Mouse (Mus musculus): ENCODE results near the gene Ndufa3. TPM values are rescaled to one million over a fixed set of nuclear protein-coding genes. Genes with fewer than 3 reads are reported as not detected.

Ndufa3 gene
- polyA plus RNA-seq, 1 experiment from 2014 or later: 400 TPM

GRCm38 (mm10) chr7:3646188-3646587 is 29.0 kb downstream of the Ndufa3 start:
- H3K36me3 ChIP-seq (ENCODE audit: control insufficient read depth, insufficient read depth, low read length): peaks cover 6% of the 10 kb centered on the region
- H3K27ac ChIP-seq (ENCODE audit: low read length): peak overlapping the region; percentile 94; the same call in 1 of the 2 replicates
- no peaks in the 10 kb centered on the region for H3K27me3 ChIP-seq (ENCODE audit: control insufficient read depth, insufficient read depth, low read depth, low read length)
- peak overlapping the region; percentile 76 for H3K4me2 ChIP-seq (ENCODE audit: low read length)
- 27% methylated on average over 9 of the region's 9 CpGs for WGBS
- H3K9me3 ChIP-seq (replicated peaks; ENCODE audit: control insufficient read depth, low read length, poor library complexity, severe bottlenecking): no peaks in the 10 kb centered on the region
- H3K4me1 ChIP-seq (ENCODE audit: control insufficient read depth, insufficient read depth, low read length): peaks cover 37% of the 10 kb centered on the region
- peak overlapping the region; percentile 96 for H3K9ac ChIP-seq (ENCODE audit: low read depth, low read length)
- H3K4me3 ChIP-seq (ENCODE audit: low read depth, low read length): peak overlapping the region; percentile 95
- no peak for ATAC-seq

GRCm38 (mm10) chr7:3646641-3647040 is 29.5 kb downstream of the Ndufa3 start:
- WGBS: 69% methylated on average over 4 of the region's 4 CpGs
- H3K27ac ChIP-seq (ENCODE audit: low read length): no peak overlapping the region

GRCm38 (mm10) chr7:3656966-3657365 is 39.8 kb downstream of the Ndufa3 start:
- H3K36me3 ChIP-seq (ENCODE audit: control insufficient read depth, insufficient read depth, low read length): peaks cover 52% of the 10 kb centered on the region
- no peak for ATAC-seq
- no peak overlapping the region for H3K9ac ChIP-seq (ENCODE audit: low read depth, low read length)
- no peak overlapping the region for H3K4me2 ChIP-seq (ENCODE audit: low read length)
- H3K27me3 ChIP-seq (ENCODE audit: control insufficient read depth, insufficient read depth, low read depth, low read length): no peaks in the 10 kb centered on the region
- H3K4me1 ChIP-seq (ENCODE audit: control insufficient read depth, insufficient read depth, low read length): no peaks in the 10 kb centered on the region
- H3K9me3 ChIP-seq (replicated peaks; ENCODE audit: control insufficient read depth, low read length, poor library complexity, severe bottlenecking): no peaks in the 10 kb centered on the region
- 90% methylated on average over 4 of the region's 4 CpGs for WGBS
- no peak overlapping the region for H3K4me3 ChIP-seq (ENCODE audit: low read depth, low read length)
- no peak overlapping the region for H3K27ac ChIP-seq (ENCODE audit: low read length)

More at GRCm38 (mm10) chr7:3646641-3647040, 29.5 kb downstream of the Ndufa3 start:
- peak overlapping the region; percentile 96 for H3K9ac ChIP-seq (ENCODE audit: low read depth, low read length)
- H3K27me3 ChIP-seq (ENCODE audit: control insufficient read depth, insufficient read depth, low read depth, low read length): no peaks in the 10 kb centered on the region
- H3K36me3 ChIP-seq (ENCODE audit: control insufficient read depth, insufficient read depth, low read length): peaks cover 11% of the 10 kb centered on the region
- no peaks in the 10 kb centered on the region for H3K9me3 ChIP-seq (replicated peaks; ENCODE audit: control insufficient read depth, low read length, poor library complexity, severe bottlenecking)
- peak overlapping the region; percentile 95 for H3K4me3 ChIP-seq (ENCODE audit: low read depth, low read length)
- peaks cover 37% of the 10 kb centered on the region for H3K4me1 ChIP-seq (ENCODE audit: control insufficient read depth, insufficient read depth, low read length)
- no peak for ATAC-seq
- peak overlapping the region; percentile 76 for H3K4me2 ChIP-seq (ENCODE audit: low read length)

- H3K4me3 ChIP-seq (ENCODE audit: low read depth, low read length): no peak overlapping the region
- H3K9me3 ChIP-seq (replicated peaks; ENCODE audit: control insufficient read depth, low read length, poor library complexity, severe bottlenecking): no peaks in the 10 kb centered on the region
- H3K27ac ChIP-seq (ENCODE audit: low read length): no peak overlapping the region
- 96% methylated on average over 14 of the region's 14 CpGs for WGBS
- no peaks in the 10 kb centered on the region for H3K27me3 ChIP-seq (ENCODE audit: control insufficient read depth, insufficient read depth, low read depth, low read length)
- H3K4me2 ChIP-seq (ENCODE audit: low read length): no peak overlapping the region
- peaks cover 1% of the 10 kb centered on the region; the same call in 1 of the 2 replicates for H3K4me1 ChIP-seq (ENCODE audit: control insufficient read depth, insufficient read depth, low read length)
- ATAC-seq: no peak
- peaks cover 46% of the 10 kb centered on the region for H3K36me3 ChIP-seq (ENCODE audit: control insufficient read depth, insufficient read depth, low read length)
- no peak overlapping the region for H3K9ac ChIP-seq (ENCODE audit: low read depth, low read length)
Observed at GRCm38 (mm10) chr7:3658578-3658977, 41.4 kb downstream of the Ndufa3 start.

- Histone ChIP-seq H3K27ac (ENCODE audit: low read length) (peak overlapping the region; percentile 80), H3K9ac (ENCODE audit: low read depth, low read length) (peak overlapping the region; percentile 78), H3K4me1 (ENCODE audit: control insufficient read depth, insufficient read depth, low read length) (peaks cover 21% of the 10 kb centered on the region), H3K27me3 (ENCODE audit: control insufficient read depth, insufficient read depth, low read depth, low read length) (no peaks in the 10 kb centered on the region), H3K4me2 (ENCODE audit: low read length) (peak overlapping the region; percentile 93), H3K4me3 (ENCODE audit: low read depth, low read length) (peak overlapping the region; percentile 79), H3K36me3 (ENCODE audit: control insufficient read depth, insufficient read depth, low read length) (peaks cover 14% of the 10 kb centered on the region), H3K9me3 (replicated peaks; ENCODE audit: control insufficient read depth, low read length, poor library complexity, severe bottlenecking) (no peaks in the 10 kb centered on the region)
- WGBS: 33% methylated on average over 15 of the region's 15 CpGs
- peak; percentile 23 for ATAC-seq
Observed at GRCm38 (mm10) chr7:3664524-3665214, 47.5 kb downstream of the Ndufa3 start.

GRCm38 (mm10) chr7:3665215-3666114 is 48.3 kb downstream of the Ndufa3 start, which contains the start of gene Leng1:
TSS of gene Leng1 (minus strand) at chr7:3665840.
- WGBS: 5% methylated on average over 45 of the region's 45 CpGs

GRCm38 (mm10) chr7:3666921-3667391 is 49.8 kb downstream of the Ndufa3 start:
- H3K4me3 ChIP-seq (ENCODE audit: low read depth, low read length): no peak overlapping the region

More at GRCm38 (mm10) chr7:3665215-3666114, 48.3 kb downstream of the Ndufa3 start, which contains the start of gene Leng1:
- peak within 1 kb of the TSS; percentile 78 for H3K9ac ChIP-seq (ENCODE audit: low read depth, low read length)
- no peaks in the 10 kb centered on the region for H3K27me3 ChIP-seq (ENCODE audit: control insufficient read depth, insufficient read depth, low read depth, low read length)
- peaks cover 6% of the 10 kb centered on the region; the same call in 1 of the 2 replicates for H3K36me3 ChIP-seq (ENCODE audit: control insufficient read depth, insufficient read depth, low read length)
- H3K9me3 ChIP-seq (replicated peaks; ENCODE audit: control insufficient read depth, low read length, poor library complexity, severe bottlenecking): no peaks in the 10 kb centered on the region
- peak within 1 kb of the TSS; percentile 82 for H3K27ac ChIP-seq (ENCODE audit: low read length)
- peak within 1 kb of the TSS; percentile 93 for H3K4me2 ChIP-seq (ENCODE audit: low read length)
- H3K4me1 ChIP-seq (ENCODE audit: control insufficient read depth, insufficient read depth, low read length): peaks cover 21% of the 10 kb centered on the region
- peak; percentile 99 for ATAC-seq
- H3K4me3 ChIP-seq (ENCODE audit: low read depth, low read length): peak within 1 kb of the TSS; percentile 79

More at GRCm38 (mm10) chr7:3666921-3667391, 49.8 kb downstream of the Ndufa3 start:
- no peaks in the 10 kb centered on the region for H3K9me3 ChIP-seq (replicated peaks; ENCODE audit: control insufficient read depth, low read length, poor library complexity, severe bottlenecking)
- ATAC-seq: no peak
- no peak overlapping the region for H3K4me2 ChIP-seq (ENCODE audit: low read length)
- H3K9ac ChIP-seq (ENCODE audit: low read depth, low read length): no peak overlapping the region
- peaks cover 21% of the 10 kb centered on the region for H3K4me1 ChIP-seq (ENCODE audit: control insufficient read depth, insufficient read depth, low read length)
- H3K27ac ChIP-seq (ENCODE audit: low read length): no peak overlapping the region
- 17% methylated on average over 14 of the region's 14 CpGs for WGBS
- no peaks in the 10 kb centered on the region for H3K27me3 ChIP-seq (ENCODE audit: control insufficient read depth, insufficient read depth, low read depth, low read length)
- 0 out of 2 replicates have a peak, but pooled peaks cover 3% of the 10 kb centered on the region for H3K36me3 ChIP-seq (ENCODE audit: control insufficient read depth, insufficient read depth, low read length)

Data from midbrain, embryonic 16.5 days (tissue).